Mouse (Mus musculus) bone marrow macrophage, adult 2 months (primary cell): ENCODE measurements at regions not wholly inside any gene's neighbourhood (a gene's known extent, or its start where the extent isn't known, plus 50 kb on each side); places are given as distances from the start of the nearest gene placed in this dataset.

Source experiments
- H3K27ac ChIP-seq: 2 replicates; pipeline ENCODE4 v1.5.1; 2012; ENCODE audit warnings: low read depth, low read length; ENCODE audit not compliant: insufficient read depth
- H3K4me1 ChIP-seq: 2 replicates; pipeline ENCODE4 v1.6.1; 2012; ENCODE audit warnings: low read length; ENCODE audit not compliant: control insufficient read depth, insufficient read depth
- H3K4me3 ChIP-seq: 2 replicates; pipeline ENCODE4 v1.5.1; 2012; ENCODE audit warnings: mild to moderate bottlenecking, low read length, moderate library complexity; ENCODE audit not compliant: insufficient read depth
- CTCF ChIP-seq: IDR thresholded peaks from 2 replicates; pipeline ENCODE4 v1.5.1; 2012; ENCODE audit warnings: low read depth, mild to moderate bottlenecking, low read length, moderate library complexity
- POLR2A ChIP-seq: IDR thresholded peaks from 2 replicates; pipeline ENCODE4 v1.6.1; 2012; ENCODE audit warnings: mild to moderate bottlenecking, low read depth, low read length, borderline replicate concordance

DNA sequence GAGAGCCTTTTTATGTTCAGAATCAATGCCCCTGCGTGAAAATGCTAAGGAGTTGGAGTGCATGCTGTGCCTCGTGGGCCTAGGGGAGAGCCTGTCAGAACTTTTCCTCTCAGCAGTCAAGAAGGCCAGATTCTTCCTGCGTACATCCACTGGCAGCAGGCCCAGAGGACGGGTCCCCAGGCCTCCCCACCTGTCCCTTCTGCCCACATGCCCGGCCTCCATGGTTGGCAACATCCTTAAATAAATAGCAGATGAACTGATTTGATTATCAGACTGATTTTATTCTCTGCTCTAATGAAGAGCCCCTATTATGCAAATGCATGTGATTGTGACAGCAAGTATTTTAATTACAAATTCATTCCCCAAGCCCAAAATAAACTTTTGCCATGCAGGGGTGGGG is 479.2 kb upstream of the Fam19a5 start:
- no peak overlapping the region for H3K27ac ChIP-seq
- H3K4me3 ChIP-seq: no peak overlapping the region
- no peaks in the 10 kb centered on the region for H3K4me1 ChIP-seq
- TF ChIP-seq CTCF: no peak
- no peak for TF ChIP-seq POLR2A

DNA sequence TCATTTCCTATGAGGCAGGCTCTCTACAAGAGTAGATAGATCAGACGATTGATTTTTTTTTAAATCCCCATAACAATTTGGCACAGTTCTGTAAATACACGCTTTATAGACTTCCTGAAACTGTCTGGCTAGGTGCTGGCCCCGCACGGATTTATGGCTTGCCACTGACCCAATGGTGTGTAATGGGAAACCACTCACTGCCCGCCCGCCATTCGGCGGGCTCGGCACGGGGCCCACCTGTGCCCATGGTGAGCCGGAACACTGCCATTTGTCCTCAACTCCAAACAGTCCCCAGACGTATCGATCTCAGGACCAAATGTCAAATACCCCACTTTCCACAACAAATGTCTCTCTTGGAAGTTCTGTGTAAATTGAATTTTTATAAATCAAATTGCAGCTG is 475.8 kb upstream of the Fam19a5 start:
- Histone ChIP-seq H3K27ac (no peak overlapping the region), H3K4me3 (no peak overlapping the region), H3K4me1 (no peaks in the 10 kb centered on the region)
- TF ChIP-seq CTCF: no peak
- TF ChIP-seq POLR2A: no peak

DNA sequence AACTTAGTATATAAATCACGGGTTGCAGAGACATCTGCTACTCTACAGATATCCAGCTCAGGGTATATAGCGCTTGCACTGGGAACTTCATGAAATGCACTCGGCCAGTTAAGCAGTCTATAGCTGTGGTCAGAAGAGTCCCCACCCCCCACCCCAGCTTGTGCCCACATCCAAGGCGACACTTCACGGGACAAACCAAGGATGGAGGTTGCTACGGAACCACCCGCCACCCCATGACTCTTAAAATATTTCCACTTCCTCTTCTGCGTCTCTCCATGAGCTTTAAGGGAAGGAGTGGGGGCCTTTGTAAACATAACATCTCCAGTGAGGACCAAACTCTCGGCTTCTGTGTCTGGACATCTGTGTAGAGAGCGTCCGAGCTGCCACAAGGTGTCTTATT is 469.5 kb upstream of the Fam19a5 start:
- Histone ChIP-seq H3K27ac (peak overlapping the region; percentile 60), H3K4me3 (peak overlapping the region; percentile 56)
- TF ChIP-seq CTCF: no peak
- TF ChIP-seq POLR2A: no peak

DNA sequence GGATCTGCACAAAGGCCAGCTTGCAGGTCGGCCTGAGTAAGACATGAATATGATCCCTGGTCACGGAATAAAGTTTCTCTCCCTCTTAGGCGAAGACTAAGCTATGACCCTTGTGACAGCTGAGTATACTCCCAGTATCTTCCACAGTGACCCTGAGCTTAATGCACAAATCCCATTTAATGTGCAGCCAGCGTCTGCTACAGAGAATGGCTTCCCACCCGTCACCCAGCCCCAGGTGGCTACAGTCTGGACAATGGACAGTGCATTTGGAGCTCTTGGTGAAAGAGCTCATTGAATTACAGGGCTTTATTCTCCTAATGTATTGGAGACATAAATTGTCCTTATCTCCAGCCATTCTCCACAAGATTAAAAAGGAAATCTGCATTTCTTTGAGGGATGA is 454.3 kb upstream of the Fam19a5 start:
- Histone ChIP-seq H3K4me3 (no peak overlapping the region), H3K4me1 (no peaks in the 10 kb centered on the region), H3K27ac (no peak overlapping the region)
- TF ChIP-seq CTCF (no peak), POLR2A (no peak)

More for the DNA sequence above, 469.5 kb upstream of the Fam19a5 start:
- H3K4me1 ChIP-seq: no peaks in the 10 kb centered on the region

DNA sequence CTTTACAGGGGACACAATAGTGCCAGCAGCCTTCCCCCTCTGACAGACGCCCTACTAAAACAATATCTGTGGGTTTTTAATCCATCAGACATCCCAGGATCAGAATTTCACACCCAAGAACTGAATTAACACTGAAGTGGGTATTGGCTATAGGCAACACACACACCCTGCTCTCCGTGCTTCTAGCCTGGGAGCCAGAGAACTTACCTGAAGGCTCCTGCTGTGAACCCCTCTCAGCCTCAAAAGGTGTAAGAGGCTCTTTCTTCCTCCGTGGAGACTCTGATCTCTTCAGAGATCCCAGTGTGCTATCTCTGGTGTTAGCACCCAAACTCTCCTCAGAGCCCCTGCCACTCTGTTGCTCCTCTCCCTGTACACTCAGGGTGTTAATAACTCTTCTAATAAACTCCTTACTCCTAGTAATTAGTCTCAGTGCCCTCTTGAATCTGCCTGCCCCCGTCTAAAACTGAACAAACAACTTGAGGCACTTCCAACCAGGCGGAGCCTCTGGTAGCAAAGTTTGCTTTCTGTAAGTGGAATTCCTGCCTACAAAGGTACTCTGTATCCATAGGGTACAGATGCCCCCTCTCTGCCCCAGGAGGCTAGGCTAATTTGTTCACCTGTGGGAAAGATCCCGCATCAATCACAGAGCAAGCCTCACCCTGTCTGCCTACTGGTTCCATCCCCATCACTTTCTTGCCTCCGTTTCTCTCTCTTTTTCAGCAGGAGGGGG is 452.9 kb upstream of the Fam19a5 start:
- no peaks in the 10 kb centered on the region for H3K4me1 ChIP-seq
- TF ChIP-seq POLR2A: no peak
- no peak for TF ChIP-seq CTCF
- no peak overlapping the region for H3K27ac ChIP-seq
- no peak overlapping the region for H3K4me3 ChIP-seq

DNA sequence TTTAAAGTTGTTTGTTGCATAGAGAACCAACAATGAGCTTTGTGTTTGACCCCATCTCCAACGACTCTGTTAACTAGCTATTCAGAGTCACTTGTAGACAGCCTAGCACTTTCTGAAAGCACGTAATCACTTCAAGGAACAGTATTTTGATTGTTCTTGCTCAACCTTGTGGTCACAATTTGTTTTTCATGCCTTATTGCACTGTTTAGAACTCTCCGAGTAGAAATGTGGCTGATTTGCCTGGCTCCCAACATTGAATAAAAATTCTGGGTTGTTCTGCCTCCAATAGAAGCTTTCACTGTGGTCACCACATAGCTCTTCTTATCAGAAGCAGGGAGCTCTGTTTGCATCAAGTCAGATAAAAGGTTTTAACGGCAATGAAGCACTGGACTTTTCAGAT is 446.9 kb upstream of the Fam19a5 start:
- H3K4me3 ChIP-seq: no peak overlapping the region

DNA sequence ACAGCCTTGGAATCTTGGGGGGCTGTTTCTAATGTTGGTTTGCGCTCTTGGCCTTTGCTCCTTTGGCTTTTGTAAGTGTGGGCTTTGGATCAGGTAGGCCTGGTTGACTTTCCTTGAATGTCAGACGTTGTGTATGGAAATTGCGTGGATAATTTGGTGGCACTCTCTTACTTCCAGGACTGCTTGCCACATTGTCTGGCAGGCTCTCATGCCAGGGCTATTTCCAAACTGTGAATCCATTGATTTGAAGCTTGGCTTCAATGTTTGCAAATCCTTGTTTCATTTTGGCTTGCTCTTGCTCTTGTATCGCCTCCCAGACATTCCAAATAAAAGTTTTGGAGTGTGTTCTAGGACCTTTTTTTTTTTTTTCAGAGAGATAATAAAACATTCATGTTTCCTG is 443.0 kb upstream of the Fam19a5 start:
- no peaks in the 10 kb centered on the region for H3K4me1 ChIP-seq
- H3K4me3 ChIP-seq: no peak overlapping the region
- no peak for TF ChIP-seq CTCF
- TF ChIP-seq POLR2A: no peak
- H3K27ac ChIP-seq: no peak overlapping the region

More for the DNA sequence above, 446.9 kb upstream of the Fam19a5 start:
- TF ChIP-seq CTCF: no peak
- no peak for TF ChIP-seq POLR2A
- no peak overlapping the region for H3K27ac ChIP-seq
- H3K4me1 ChIP-seq: no peaks in the 10 kb centered on the region

DNA sequence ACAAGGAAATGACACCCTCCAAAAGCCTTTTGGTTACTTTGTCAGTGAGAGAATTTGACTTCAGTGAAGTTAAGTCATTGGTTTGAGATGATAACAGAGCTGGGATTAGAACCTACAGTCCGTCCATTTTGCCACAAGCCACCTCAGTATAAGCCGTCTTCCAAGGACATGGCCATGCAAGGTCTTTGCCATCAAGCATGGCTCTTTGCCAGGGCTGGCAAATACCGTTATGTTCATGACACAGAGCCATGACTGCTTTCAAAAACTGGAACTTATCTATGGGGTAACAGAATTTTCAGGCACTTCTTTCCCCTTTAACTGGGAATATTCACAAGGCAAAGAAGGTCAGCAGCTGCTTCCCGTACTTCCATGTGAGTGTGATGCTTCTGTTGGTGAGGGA is 441.9 kb upstream of the Fam19a5 start:
- H3K4me1 ChIP-seq: no peaks in the 10 kb centered on the region
- no peak for TF ChIP-seq CTCF
- TF ChIP-seq POLR2A: no peak
- H3K27ac ChIP-seq: no peak overlapping the region
- no peak overlapping the region for H3K4me3 ChIP-seq

DNA sequence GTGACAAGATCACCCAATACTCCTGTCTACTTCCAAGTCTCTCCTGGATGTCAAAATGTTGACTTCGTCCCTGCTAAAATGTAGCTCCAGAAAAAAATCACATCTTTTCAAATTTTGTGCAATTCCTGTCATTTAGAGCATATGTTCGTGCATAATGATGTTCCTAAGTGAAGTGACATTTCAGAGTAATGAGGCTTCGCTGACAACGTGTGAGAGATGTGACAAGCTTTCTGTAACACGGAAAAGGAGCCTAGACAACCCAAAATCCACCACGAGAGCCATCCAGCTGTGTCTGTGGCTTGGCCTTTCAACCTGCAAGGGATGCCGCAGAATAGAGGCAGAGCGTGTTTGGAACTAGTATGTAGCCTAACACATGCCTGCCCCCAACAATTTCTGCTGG is 438.1 kb upstream of the Fam19a5 start:
- no peak overlapping the region for H3K4me3 ChIP-seq
- TF ChIP-seq CTCF (no peak), POLR2A (no peak)
- H3K27ac ChIP-seq: no peak overlapping the region
- no peaks in the 10 kb centered on the region for H3K4me1 ChIP-seq

DNA sequence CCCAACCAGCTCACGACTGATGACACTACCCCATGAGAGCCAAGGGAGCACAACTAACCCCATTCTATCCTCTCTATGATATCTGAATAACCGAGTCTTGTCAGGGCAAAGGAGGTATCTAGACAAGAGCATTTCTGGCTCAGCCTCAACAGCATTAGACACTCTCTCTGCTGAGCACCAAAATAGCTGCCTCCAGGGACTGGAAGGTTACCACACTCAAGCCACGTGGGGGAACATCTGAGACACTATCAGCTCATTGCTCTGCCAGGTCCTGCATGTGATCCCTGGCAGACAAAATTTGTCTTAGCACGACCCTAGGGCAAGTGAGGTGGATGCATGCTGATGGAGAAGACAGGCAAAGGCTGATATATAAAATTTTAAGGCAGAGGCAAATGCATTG is 436.4 kb upstream of the Fam19a5 start:
- no peak overlapping the region for H3K27ac ChIP-seq
- H3K4me3 ChIP-seq: no peak overlapping the region
- H3K4me1 ChIP-seq: no peaks in the 10 kb centered on the region
- TF ChIP-seq CTCF (no peak), POLR2A (no peak)

DNA sequence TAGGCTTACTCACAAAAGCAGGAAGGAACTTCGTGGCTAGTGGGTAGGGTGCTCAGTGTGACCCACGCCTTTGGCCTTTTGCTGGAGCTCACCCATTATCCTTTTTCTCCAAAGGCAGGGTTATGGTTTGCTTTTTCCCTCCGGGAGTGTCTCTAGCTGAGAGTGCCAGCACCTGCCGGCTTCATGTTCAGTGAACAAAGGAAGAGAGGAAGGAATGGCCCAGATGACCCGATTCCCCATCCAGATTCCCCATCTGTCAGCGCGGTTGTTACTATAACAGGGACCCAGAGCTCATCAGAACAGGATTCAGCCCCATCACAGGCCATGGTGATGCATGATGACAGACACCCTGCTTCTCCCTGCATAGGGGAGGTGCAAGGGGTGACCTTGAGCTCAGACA is 435.7 kb upstream of the Fam19a5 start:
- Histone ChIP-seq H3K27ac (no peak overlapping the region), H3K4me3 (no peak overlapping the region), H3K4me1 (no peaks in the 10 kb centered on the region)
- TF ChIP-seq POLR2A: no peak
- TF ChIP-seq CTCF: no peak
